Mouse (Mus musculus) embryonic facial prominence, embryonic 10.5 days (tissue): Measurements from ENCODE around the gene Whamm. TPM values are rescaled to one million over a fixed set of nuclear protein-coding genes. Genes with fewer than 3 reads are reported as not detected.
A peak's percentile ranks its signal among the peaks of the same experiment; 100 is the strongest.

Source experiments
- DNase-seq: peaks from one replicate; pipeline ENCODE4 v3.0.0-alpha.2; 2017; ENCODE audit warnings: low spot score
- H3K27ac ChIP-seq: fragments of 300-500 bp; sonication (generic); replicated peaks from 2 replicates; pipeline ENCODE4 v1.5.1; 2016; ENCODE audit warnings: mild to moderate bottlenecking
- H3K27me3 ChIP-seq: fragments of 300-500 bp; sonication (generic); replicated peaks from 2 replicates; pipeline ENCODE4 v1.6.1; 2016; ENCODE audit warnings: low read depth, mild to moderate bottlenecking; ENCODE audit not compliant: poor library complexity, severe bottlenecking
- H3K36me3 ChIP-seq: fragments of 300-500 bp; sonication (generic); replicated peaks from 2 replicates; pipeline ENCODE4 v1.6.1; 2016; ENCODE audit warnings: mild to moderate bottlenecking, moderate library complexity
- H3K4me1 ChIP-seq: fragments of 300-500 bp; sonication (generic); 2 replicates; pipeline ENCODE4 v1.6.1; 2016
- H3K4me3 ChIP-seq: fragments of 300-500 bp; sonication (generic); 2 replicates; pipeline ENCODE4 v1.5.1; 2016; ENCODE audit warnings: mild to moderate bottlenecking, moderate library complexity
- H3K9me3 ChIP-seq: fragments of 300-500 bp; sonication (generic); 2 replicates; pipeline ENCODE4 v1.6.1; 2016; ENCODE audit warnings: mild to moderate bottlenecking
- WGBS: fragments of 180-500 bp; shearing (Covaris S2); methylation state at CpG from one replicate; pipeline ENCODE4 v1.1.7; 2016; 5-methylcytosine and 5-hydroxymethylcytosine counted together
- polyA plus RNA-seq: library from polyadenylated mRNA; unstranded; fragments of >200 nt; fragmentation: Nextera tagmentation; extraction: Ambion mirVana; gene quantifications from 2 replicates; pipeline ENCODE4 v1.2.1, GENCODE M21; 2016

Gene Whamm
- polyA plus RNA-seq, 1 experiment from 2014 or later = 3.4 TPM

GRCm38 (mm10) chr7:81566332-81566731 lies 4.7 kb upstream of the Whamm start:
- Histone ChIP-seq H3K27ac (no peak overlapping the region), H3K9me3 (no peaks in the 10 kb centered on the region), H3K4me1 (0 out of 2 replicates have a peak, but pooled peaks cover 8% of the 10 kb centered on the region), H3K27me3 (no peaks in the 10 kb centered on the region), H3K4me3 (no peak overlapping the region), H3K36me3 (no peaks in the 10 kb centered on the region)
- WGBS = 83% methylated on average over 4 of the region's 4 CpGs
- peak; percentile 3 for DNase-seq

GRCm38 (mm10) chr7:81566892-81567291 lies 4.2 kb upstream of the Whamm start, which contains the start of gene Fsd2:
TSS of gene Fsd2 (minus strand) at chr7:81566944.
- DNase-seq = no peak
- Histone ChIP-seq H3K36me3 (no peaks in the 10 kb centered on the region), H3K27me3 (no peaks in the 10 kb centered on the region), H3K4me3 (no peak within 1 kb of the TSS), H3K27ac (no peak within 1 kb of the TSS), H3K9me3 (no peaks in the 10 kb centered on the region), H3K4me1 (peaks cover 12% of the 10 kb centered on the region; the same call in 1 of the 2 replicates)
- WGBS = 73% methylated on average over 9 of the region's 9 CpGs

GRCm38 (mm10) chr7:81567396-81567795 lies 3.7 kb upstream of the Whamm start:
- Histone ChIP-seq H3K36me3 (no peaks in the 10 kb centered on the region), H3K4me3 (no peak overlapping the region), H3K27ac (no peak overlapping the region), H3K4me1 (peaks cover 15% of the 10 kb centered on the region; the same call in 1 of the 2 replicates), H3K9me3 (no peaks in the 10 kb centered on the region), H3K27me3 (0 out of 2 replicates have a peak, but pooled peaks cover under 1% of the 10 kb centered on the region)
- peak; percentile 1 for DNase-seq
- WGBS = 91% methylated on average over 5 of the region's 5 CpGs

- 91% methylated on average over 1 of the region's 1 CpGs for WGBS
- no peaks in the 10 kb centered on the region for H3K36me3 ChIP-seq
- no peak for DNase-seq
Observed at GRCm38 (mm10) chr7:81569851-81570250, 1.2 kb upstream of the Whamm start.

GRCm38 (mm10) chr7:81570271-81570670 lies 795 bp upstream of the Whamm start:
- Histone ChIP-seq H3K36me3 (no peaks in the 10 kb centered on the region), H3K4me1 (peaks cover 15% of the 10 kb centered on the region; the same call in 1 of the 2 replicates), H3K4me3 (no peak overlapping the region), H3K27ac (no peak overlapping the region), H3K27me3 (peaks cover 12% of the 10 kb centered on the region), H3K9me3 (no peaks in the 10 kb centered on the region)
- DNase-seq = no peak
- 93% methylated on average over 3 of the region's 3 CpGs for WGBS

More at GRCm38 (mm10) chr7:81569851-81570250, 1.2 kb upstream of the Whamm start:
- Histone ChIP-seq H3K9me3 (no peaks in the 10 kb centered on the region), H3K4me3 (no peak overlapping the region), H3K27me3 (peaks cover 12% of the 10 kb centered on the region), H3K27ac (no peak overlapping the region), H3K4me1 (peaks cover 15% of the 10 kb centered on the region; the same call in 1 of the 2 replicates)

GRCm38 (mm10) chr7:81570752-81571107 lies 336 bp upstream of the Whamm start:
- no peaks in the 10 kb centered on the region for H3K9me3 ChIP-seq
- no peak overlapping the region for H3K27ac ChIP-seq
- DNase-seq = no peak
- peaks cover 15% of the 10 kb centered on the region; the same call in 1 of the 2 replicates for H3K4me1 ChIP-seq
- H3K27me3 ChIP-seq = peaks cover 12% of the 10 kb centered on the region
- WGBS = 4% methylated on average over 5 of the region's 5 CpGs
- peak overlapping the region; percentile 86 for H3K4me3 ChIP-seq
- 0 out of 2 replicates have a peak, but pooled peaks cover 4% of the 10 kb centered on the region for H3K36me3 ChIP-seq

GRCm38 (mm10) chr7:81571941-81572441 lies 925 bp downstream of the Whamm start:
- no peak for DNase-seq
- 21% methylated on average over 15 of the region's 15 CpGs for WGBS
- H3K27ac ChIP-seq = peak overlapping the region; percentile 89
- 0 out of 2 replicates have a peak, but pooled peaks cover 5% of the 10 kb centered on the region for H3K36me3 ChIP-seq
- H3K9me3 ChIP-seq = no peaks in the 10 kb centered on the region
- H3K4me3 ChIP-seq = peak overlapping the region; percentile 86
- H3K4me1 ChIP-seq = peaks cover 11% of the 10 kb centered on the region; the same call in 1 of the 2 replicates
- peaks cover 12% of the 10 kb centered on the region for H3K27me3 ChIP-seq

- peaks cover 5% of the 10 kb centered on the region; the same call in 1 of the 2 replicates for H3K36me3 ChIP-seq
- 78% methylated on average over 6 of the region's 6 CpGs for WGBS
- H3K27me3 ChIP-seq = peaks cover 12% of the 10 kb centered on the region
- peak; percentile 2 for DNase-seq
- no peaks in the 10 kb centered on the region for H3K9me3 ChIP-seq
- peaks cover 9% of the 10 kb centered on the region; the same call in 1 of the 2 replicates for H3K4me1 ChIP-seq
- H3K4me3 ChIP-seq = peak overlapping the region; percentile 86; the same call in 1 of the 2 replicates
- H3K27ac ChIP-seq = no peak overlapping the region
Observed at GRCm38 (mm10) chr7:81572610-81573268, 1.7 kb downstream of the Whamm start.

GRCm38 (mm10) chr7:81573397-81573796 lies 2.3 kb downstream of the Whamm start:
- no peak overlapping the region for H3K27ac ChIP-seq
- no peak overlapping the region for H3K4me3 ChIP-seq
- DNase-seq = no peak
- H3K27me3 ChIP-seq = peaks cover 12% of the 10 kb centered on the region
- H3K9me3 ChIP-seq = no peaks in the 10 kb centered on the region
- H3K4me1 ChIP-seq = peaks cover 9% of the 10 kb centered on the region; the same call in 1 of the 2 replicates
- 91% methylated on average over 6 of the region's 6 CpGs for WGBS
- peaks cover 12% of the 10 kb centered on the region for H3K36me3 ChIP-seq

- H3K4me3 ChIP-seq = no peak overlapping the region
- peaks cover 14% of the 10 kb centered on the region for H3K36me3 ChIP-seq
- peaks cover 12% of the 10 kb centered on the region for H3K27me3 ChIP-seq
- H3K4me1 ChIP-seq = peaks cover 9% of the 10 kb centered on the region; the same call in 1 of the 2 replicates
- H3K9me3 ChIP-seq = no peaks in the 10 kb centered on the region
- no peak for DNase-seq
- no peak overlapping the region for H3K27ac ChIP-seq
- WGBS = 91% methylated on average over 9 of the region's 9 CpGs
Observed at GRCm38 (mm10) chr7:81573821-81574220, 2.8 kb downstream of the Whamm start.

GRCm38 (mm10) chr7:81575606-81576005 lies 4.5 kb downstream of the Whamm start:
- Histone ChIP-seq H3K4me1 (peaks cover 9% of the 10 kb centered on the region; the same call in 1 of the 2 replicates), H3K9me3 (no peaks in the 10 kb centered on the region), H3K27ac (no peak overlapping the region), H3K36me3 (peaks cover 14% of the 10 kb centered on the region), H3K4me3 (no peak overlapping the region), H3K27me3 (peaks cover 12% of the 10 kb centered on the region)
- WGBS = 94% methylated on average over 10 of the region's 10 CpGs
- peak; percentile 2 for DNase-seq

- peaks cover 7% of the 10 kb centered on the region; the same call in 1 of the 2 replicates for H3K27me3 ChIP-seq
- no peaks in the 10 kb centered on the region for H3K4me1 ChIP-seq
- DNase-seq = peak; percentile 2
- WGBS = 92% methylated on average over 3 of the region's 3 CpGs
- no peaks in the 10 kb centered on the region for H3K9me3 ChIP-seq
- H3K27ac ChIP-seq = no peak overlapping the region
- H3K36me3 ChIP-seq = peaks cover 14% of the 10 kb centered on the region
- H3K4me3 ChIP-seq = no peak overlapping the region
Observed at GRCm38 (mm10) chr7:81577872-81578271, 6.8 kb downstream of the Whamm start.

- H3K27ac ChIP-seq = no peak overlapping the region
- peak; percentile 2 for DNase-seq
- no peaks in the 10 kb centered on the region for H3K9me3 ChIP-seq
- H3K27me3 ChIP-seq = 0 out of 2 replicates have a peak, but pooled peaks cover 3% of the 10 kb centered on the region
- H3K36me3 ChIP-seq = peaks cover 14% of the 10 kb centered on the region
- H3K4me1 ChIP-seq = no peaks in the 10 kb centered on the region
- H3K4me3 ChIP-seq = no peak overlapping the region
- WGBS = 89% methylated on average over 7 of the region's 7 CpGs
Observed at GRCm38 (mm10) chr7:81578413-81578812, 7.3 kb downstream of the Whamm start.
